Mouse (Mus musculus) G1E (cell line): ENCODE measurements around the gene Krba1. TPM values are rescaled to one million over a fixed set of nuclear protein-coding genes. Genes with fewer than 3 reads are reported as not detected.

Source experiments
- ATAC-seq: 2 replicates; pipeline ENCODE4 v1.8.0; 2016; ENCODE audit warnings: mild to moderate bottlenecking; ENCODE audit not compliant: insufficient number of reproducible peaks, poor library complexity, low FRiP score, severe bottlenecking; ENCODE audit errors: extremely low read depth
- DNase-seq: peaks from one replicate; pipeline ENCODE4 v3.0.0; 2012; ENCODE audit warnings: low spot score
- H3K27me3 ChIP-seq: 2 replicates; pipeline ENCODE4 v1.6.1; 2012; ENCODE audit warnings: mild to moderate bottlenecking, low read length, inconsistent platforms; ENCODE audit not compliant: insufficient read depth
- H3K36me3 ChIP-seq: replicated peaks from 2 replicates; pipeline ENCODE3; 2012; ENCODE audit warnings: mild to moderate bottlenecking, inconsistent platforms
- H3K4me1 ChIP-seq: 2 replicates; pipeline ENCODE4 v1.6.1; 2012; ENCODE audit warnings: low read depth, low read length, inconsistent platforms, mixed read lengths; ENCODE audit not compliant: insufficient read depth
- H3K4me3 ChIP-seq: 2 replicates; pipeline ENCODE4 v1.5.1; 2012; ENCODE audit warnings: low read depth, mild to moderate bottlenecking, inconsistent platforms, low read length, moderate library complexity, mixed read lengths
- H3K9me3 ChIP-seq: replicated peaks from 2 replicates; pipeline ENCODE4 v1.6.1; 2012; ENCODE audit warnings: inconsistent platforms
- CTCF ChIP-seq: IDR thresholded peaks from 2 replicates; pipeline ENCODE4 v1.5.1; 2012; ENCODE audit warnings: low read depth, low read length, inconsistent platforms, mixed read lengths
- GATA1 ChIP-seq: IDR thresholded peaks from 2 replicates; pipeline ENCODE4 v1.6.1; 2012; ENCODE audit warnings: borderline replicate concordance, low read length, inconsistent platforms, mixed read lengths
- GATA2 ChIP-seq: IDR thresholded peaks from 2 replicates; pipeline ENCODE4 v1.6.1; 2012; ENCODE audit warnings: low read depth, low read length, inconsistent platforms, borderline replicate concordance
- POLR2AphosphoS5 ChIP-seq: IDR thresholded peaks from 2 replicates; pipeline ENCODE4 v1.6.1; 2012; ENCODE audit warnings: low read depth, low read length, inconsistent platforms; ENCODE audit not compliant: insufficient replicate concordance
- TAL1 ChIP-seq: conservative IDR thresholded peaks from 2 replicates; pipeline ENCODE4 v1.6.1; 2012; ENCODE audit warnings: low read depth, low read length, inconsistent platforms, mixed read lengths
- polyA plus RNA-seq: library from polyadenylated mRNA; stranded (reverse); fragments of >175 nt; gene quantifications from 2 replicates; pipeline ENCODE4 v1.2.3, GENCODE M21; 2012
- total RNA-seq, 2 experiments: library from RNA; stranded (forward) in 1 of 2; stranded (reverse) in 1 of 2; fragments of 200-1000 nt in 1 of 2; fragments of >200 nt in 1 of 2; fragmentation: Nextera tagmentation in 1 of 2; gene quantifications; 2 replicates each; pipeline ENCODE4 v1.2.3; 2014 to 2017

Krba1 gene
- total and polyA plus RNA-seq, 3 experiments = 0.33 TPM; not detected in 2

DNA sequence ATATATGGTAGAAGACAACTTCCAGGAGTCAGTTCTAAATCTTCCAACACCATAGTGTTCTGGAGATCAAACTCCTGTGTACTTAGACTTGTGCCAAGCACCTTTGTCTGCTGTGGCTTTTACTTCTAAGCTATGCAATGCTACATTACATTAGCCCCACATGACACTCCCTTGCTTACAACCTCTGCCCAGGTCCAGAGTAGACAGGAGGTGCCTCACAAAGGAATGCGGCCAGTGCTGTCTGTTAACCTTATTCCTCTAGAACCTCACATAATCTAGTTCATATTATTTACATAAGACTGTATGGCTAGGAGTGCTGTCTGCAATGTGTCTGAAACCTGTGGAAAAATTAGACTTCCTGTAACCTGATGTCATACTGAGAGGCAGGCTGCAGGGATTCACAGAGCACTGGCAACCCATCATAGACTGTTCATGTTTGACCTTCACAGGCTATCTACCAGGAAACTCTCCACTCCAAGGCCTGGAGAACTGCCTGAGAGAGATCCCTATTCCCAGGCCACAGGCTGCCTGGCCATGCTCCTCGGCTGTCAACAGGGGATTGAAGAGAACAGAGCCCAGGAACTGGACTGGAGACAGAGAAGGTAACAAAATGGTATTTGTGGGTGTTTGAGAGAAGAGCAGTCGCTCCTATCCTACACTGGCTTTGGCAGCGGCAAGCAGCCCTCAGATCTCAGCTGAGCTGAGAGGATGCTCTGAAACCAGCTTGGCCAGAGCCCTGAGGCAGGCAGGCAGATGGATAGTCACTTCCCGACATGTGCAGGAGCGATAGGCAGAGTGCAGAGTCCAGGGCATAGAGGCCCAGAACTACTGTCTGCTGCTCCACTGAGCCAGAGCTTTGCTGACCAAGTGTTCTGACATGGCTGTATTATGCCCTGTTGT, 16.1 kb downstream of the Krba1 start:
- Histone ChIP-seq H3K36me3 (no peaks in the 10 kb centered on the region), H3K9me3 (no peaks in the 10 kb centered on the region), H3K4me1 (no peaks in the 10 kb centered on the region), H3K27me3 (no peaks in the 10 kb centered on the region; the same call in 1 of the 2 replicates), H3K4me3 (no peak overlapping the region)
- DNase-seq (no peak), ATAC-seq (no peak)
- no peak for TF ChIP-seq TAL1
- no peak for TF ChIP-seq CTCF
- no peak for TF ChIP-seq POLR2AphosphoS5
- TF ChIP-seq GATA1 = no peak
- TF ChIP-seq GATA2 = no peak

DNA sequence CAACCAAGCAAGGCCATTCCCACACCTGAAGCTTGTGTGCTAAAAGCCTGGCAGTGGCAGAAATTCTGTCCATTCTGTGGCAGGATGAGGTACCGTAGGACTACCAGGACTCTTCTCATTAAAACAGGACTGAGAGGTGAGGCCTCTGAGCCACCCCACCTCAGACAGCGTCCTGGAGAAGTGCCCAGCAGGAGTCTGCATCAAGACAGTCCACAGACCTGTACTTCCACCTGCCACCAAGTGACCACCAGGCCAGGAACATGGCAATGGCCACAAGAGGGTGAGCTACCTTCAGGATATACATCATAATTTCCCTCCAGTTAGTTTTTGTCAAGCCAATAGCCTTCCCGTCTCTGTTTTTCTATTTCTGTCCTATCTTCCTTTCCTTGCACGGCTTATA, 16.8 kb downstream of the Krba1 start:
- Histone ChIP-seq H3K27me3 (no peaks in the 10 kb centered on the region; the same call in 1 of the 2 replicates), H3K9me3 (no peaks in the 10 kb centered on the region), H3K4me1 (no peaks in the 10 kb centered on the region), H3K36me3 (no peaks in the 10 kb centered on the region), H3K4me3 (no peak overlapping the region)
- no peak for TF ChIP-seq TAL1
- TF ChIP-seq CTCF = no peak
- no peak for TF ChIP-seq POLR2AphosphoS5
- TF ChIP-seq GATA1 = no peak
- TF ChIP-seq GATA2 = no peak
- ATAC-seq (no peak), DNase-seq (no peak)

DNA sequence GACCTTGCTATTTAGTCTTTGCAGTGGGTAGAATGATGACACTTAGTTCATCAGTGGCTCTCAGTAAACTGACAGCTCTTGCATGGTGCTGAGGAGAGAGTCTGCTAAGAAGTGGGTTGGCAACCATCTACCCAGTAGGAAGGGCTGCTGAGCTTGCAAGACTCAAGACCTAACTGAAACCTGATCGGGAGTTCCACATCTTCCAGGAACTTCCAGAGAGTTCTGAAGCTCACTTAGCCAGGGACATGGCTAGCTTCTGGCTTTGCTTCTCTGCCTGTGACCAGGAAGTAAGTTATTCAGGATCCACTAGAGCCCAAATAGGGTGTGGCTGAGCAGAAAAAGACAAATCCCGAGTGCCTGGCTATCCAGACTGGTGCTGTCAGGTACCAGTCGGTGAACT, 17.3 kb downstream of the Krba1 start:
- Histone ChIP-seq H3K36me3 (no peaks in the 10 kb centered on the region), H3K4me3 (no peak overlapping the region), H3K4me1 (no peaks in the 10 kb centered on the region), H3K27me3 (no peaks in the 10 kb centered on the region; the same call in 1 of the 2 replicates), H3K9me3 (no peaks in the 10 kb centered on the region)
- no peak for TF ChIP-seq GATA2
- no peak for TF ChIP-seq GATA1
- TF ChIP-seq POLR2AphosphoS5 = no peak
- TF ChIP-seq TAL1 = no peak
- no peak for TF ChIP-seq CTCF
- DNase-seq (no peak), ATAC-seq (no peak)

- TF ChIP-seq GATA2 (no peak), GATA1 (no peak), CTCF (no peak), POLR2AphosphoS5 (no peak), TAL1 (no peak)
- ATAC-seq (no peak), DNase-seq (no peak)
- H3K36me3 ChIP-seq = no peaks in the 10 kb centered on the region
- H3K9me3 ChIP-seq = no peaks in the 10 kb centered on the region
- H3K4me1 ChIP-seq = no peaks in the 10 kb centered on the region
- no peak overlapping the region for H3K4me3 ChIP-seq
- no peaks in the 10 kb centered on the region; the same call in 1 of the 2 replicates for H3K27me3 ChIP-seq
Observed at GRCm38 (mm10) chr6:48413081-48413480, 17.7 kb downstream of the Krba1 start.

DNA sequence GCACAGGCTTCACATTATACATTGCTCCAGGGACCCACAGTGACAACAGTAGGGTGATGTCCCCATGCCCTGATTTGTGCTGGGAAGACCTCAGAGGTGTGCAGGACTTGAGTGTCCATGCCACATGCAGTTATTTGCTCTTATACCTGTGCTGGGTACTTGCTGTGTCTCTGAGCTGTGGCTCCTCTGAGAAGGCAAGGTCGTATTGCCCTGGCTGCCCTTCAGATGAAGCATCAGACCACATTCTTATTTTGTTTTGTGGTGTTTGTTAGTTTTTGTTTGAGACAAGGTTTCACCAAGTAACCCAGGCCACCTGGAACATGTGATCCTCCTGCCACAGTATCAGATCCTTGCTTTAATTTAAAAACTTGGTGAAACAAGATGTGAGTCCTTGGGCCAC, 19.5 kb downstream of the Krba1 start:
- H3K36me3 ChIP-seq = no peaks in the 10 kb centered on the region

DNA sequence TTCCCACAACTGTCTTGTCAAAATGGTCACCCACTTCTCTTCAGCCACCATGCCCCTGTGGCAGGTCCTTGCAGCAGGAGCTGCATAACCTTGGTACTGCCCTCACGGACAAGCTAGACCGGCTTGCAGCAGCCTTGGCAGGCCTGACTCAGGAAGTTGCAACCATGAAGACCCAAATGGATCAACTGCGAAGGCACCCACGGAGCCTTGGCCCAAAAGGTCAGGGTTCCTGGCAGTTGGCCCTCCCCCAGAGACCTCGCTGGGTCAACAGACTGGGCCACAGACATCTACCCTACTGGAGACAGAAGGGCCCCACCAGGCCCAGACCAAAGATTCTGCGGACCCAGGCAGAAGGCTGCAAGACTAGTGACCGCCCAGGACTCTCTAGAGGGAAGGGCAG, 20.2 kb downstream of the Krba1 start:
- H3K36me3 ChIP-seq = no peaks in the 10 kb centered on the region

More for the DNA sequence above, 19.5 kb downstream of the Krba1 start:
- Histone ChIP-seq H3K27me3 (no peaks in the 10 kb centered on the region; the same call in 1 of the 2 replicates), H3K4me3 (no peak overlapping the region), H3K4me1 (no peaks in the 10 kb centered on the region), H3K9me3 (no peaks in the 10 kb centered on the region)
- TF ChIP-seq GATA2 (no peak), POLR2AphosphoS5 (no peak), TAL1 (no peak), GATA1 (no peak), CTCF (no peak)
- DNase-seq (no peak), ATAC-seq (no peak)

More for the DNA sequence above, 20.2 kb downstream of the Krba1 start:
- no peak overlapping the region for H3K4me3 ChIP-seq
- H3K4me1 ChIP-seq = no peaks in the 10 kb centered on the region
- no peaks in the 10 kb centered on the region; the same call in 1 of the 2 replicates for H3K27me3 ChIP-seq
- TF ChIP-seq TAL1 = no peak
- no peak for TF ChIP-seq GATA2
- no peak for TF ChIP-seq GATA1
- no peak for TF ChIP-seq POLR2AphosphoS5
- TF ChIP-seq CTCF = no peak
- no peak for ATAC-seq
- no peaks in the 10 kb centered on the region for H3K9me3 ChIP-seq
- DNase-seq = no peak
